Mouse (Mus musculus) thymus, postnatal 10 days (tissue): ENCODE results near the gene Paics.

Experiments
- DNase-seq, 2 experiments: peaks; one replicate each; pipeline ENCODE4 v3.0.0; 2021; ENCODE audit warnings: low spot score in 2 of 2

Gene Paics

DNA sequence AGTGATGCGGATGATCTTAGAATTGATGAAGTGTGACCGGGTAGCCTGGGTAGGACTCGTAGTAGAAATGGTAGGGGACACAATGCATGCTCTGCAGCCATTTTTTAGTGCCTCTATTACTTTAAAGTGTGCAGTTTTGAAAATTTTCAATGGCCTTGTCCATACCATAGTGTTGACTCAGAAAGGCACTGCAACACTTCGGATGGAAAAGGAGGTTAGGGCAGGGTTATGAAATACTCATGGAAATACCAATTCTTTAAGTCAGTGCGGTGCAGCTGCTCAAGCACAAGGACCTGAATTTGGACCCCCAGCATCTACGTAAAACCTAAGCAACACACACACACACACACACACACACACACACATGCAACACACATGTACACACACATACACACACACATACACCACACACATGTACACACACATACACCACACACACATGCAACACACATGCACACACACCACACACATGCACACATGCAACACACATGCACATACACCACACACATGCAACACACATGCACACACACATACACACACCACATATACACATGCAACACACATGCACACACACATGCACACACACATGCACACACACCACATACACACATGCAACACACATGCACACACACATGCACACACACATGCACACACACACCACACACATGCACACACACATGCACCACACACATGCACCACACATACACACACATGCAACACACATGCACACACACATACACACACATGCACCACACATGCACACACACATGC lies 53.1 kb downstream of the Paics start, which contains the start of gene Arl9:
Arl9 (plus strand) TSS at position 5 of the 771 bp plus-strand sequence.
- DNase-seq: no peak

GRCm38 (mm10) chr5:77010352-77010751 lies 59.2 kb downstream of the Paics start:
- no peak for DNase-seq

DNA sequence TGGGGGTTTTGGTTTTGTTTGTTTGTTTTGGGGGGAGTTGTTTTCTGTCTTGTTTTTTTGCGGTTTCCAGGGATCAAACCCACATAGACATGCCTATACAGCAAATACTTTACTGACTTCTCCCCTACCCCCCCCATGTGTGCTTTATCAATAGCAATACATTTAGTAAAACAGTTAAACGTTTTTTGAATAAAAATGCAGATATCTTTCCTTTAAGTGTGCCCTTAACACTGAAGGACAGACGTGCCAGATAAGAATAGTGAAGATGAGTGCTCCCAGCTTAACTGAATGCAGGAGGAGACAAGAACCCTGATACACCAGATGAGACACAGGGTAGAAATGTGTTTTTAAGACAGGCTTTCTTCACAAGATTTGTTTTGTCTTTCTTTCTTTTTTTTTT lies 60.0 kb downstream of the Paics start:
- no peak for DNase-seq

GRCm38 (mm10) chr5:77013171-77013570 lies 62.1 kb downstream of the Paics start:
- DNase-seq: no peak

DNA sequence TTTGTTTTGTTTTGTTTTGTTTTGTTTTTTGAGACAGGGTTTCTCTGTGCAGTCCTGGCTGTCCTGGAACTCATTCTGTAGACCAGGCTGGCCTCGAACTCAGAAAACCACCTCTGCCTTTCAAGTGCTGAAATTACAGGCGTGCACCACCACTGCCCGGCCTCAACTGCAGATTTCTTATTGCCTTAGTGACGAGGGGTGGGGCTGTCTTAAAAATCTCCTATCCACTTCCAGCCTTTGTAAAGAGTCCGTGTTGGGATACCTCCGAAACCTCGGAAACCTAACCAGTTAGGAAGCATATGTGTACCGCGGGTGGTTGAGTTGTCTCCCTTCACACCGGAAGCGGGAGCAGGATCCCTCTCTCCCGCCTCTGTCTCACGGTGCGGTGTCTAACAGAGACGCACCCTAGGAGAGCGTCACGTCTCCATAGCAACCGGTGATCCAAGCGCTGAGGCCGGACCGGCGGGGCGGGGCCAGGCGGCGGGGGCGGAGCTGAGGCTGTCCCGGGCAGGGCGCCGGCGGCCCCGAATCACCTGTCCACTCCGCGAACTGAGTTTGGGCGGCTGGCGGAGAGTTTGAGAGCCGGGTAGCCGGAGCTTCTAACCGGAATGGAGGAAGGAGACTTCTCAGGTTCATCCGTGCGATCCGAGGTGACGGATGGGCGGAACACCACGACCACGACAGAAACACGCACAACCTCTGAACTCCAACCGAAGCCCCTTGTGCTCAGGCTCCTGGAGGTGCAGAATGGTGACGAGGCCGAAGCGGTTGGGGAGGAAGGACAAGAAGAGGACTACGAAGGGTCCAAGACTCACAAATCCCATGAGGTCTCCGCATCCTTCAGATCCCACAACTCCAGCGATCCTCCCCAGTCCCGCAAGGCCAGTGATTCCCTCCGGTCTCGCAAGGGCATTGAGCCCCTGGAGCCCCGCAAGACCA lies 64.7 kb downstream of the Paics start, which contains the start of gene Thegl:
Thegl (plus strand) TSS at position 480 of the 939 bp plus-strand sequence.
- DNase-seq: peak; percentile 18 to 44
